Mouse (Mus musculus): Measurements from ENCODE around the gene Shc2. TPM values are rescaled to one million over a fixed set of nuclear protein-coding genes. Genes with fewer than 3 reads are reported as not detected.
A peak's percentile ranks its signal among the peaks of the same experiment; 100 is the strongest.

Shc2 gene
- polyA plus RNA-seq, 1 experiment from 2014 or later: 28.9 TPM

DNA sequence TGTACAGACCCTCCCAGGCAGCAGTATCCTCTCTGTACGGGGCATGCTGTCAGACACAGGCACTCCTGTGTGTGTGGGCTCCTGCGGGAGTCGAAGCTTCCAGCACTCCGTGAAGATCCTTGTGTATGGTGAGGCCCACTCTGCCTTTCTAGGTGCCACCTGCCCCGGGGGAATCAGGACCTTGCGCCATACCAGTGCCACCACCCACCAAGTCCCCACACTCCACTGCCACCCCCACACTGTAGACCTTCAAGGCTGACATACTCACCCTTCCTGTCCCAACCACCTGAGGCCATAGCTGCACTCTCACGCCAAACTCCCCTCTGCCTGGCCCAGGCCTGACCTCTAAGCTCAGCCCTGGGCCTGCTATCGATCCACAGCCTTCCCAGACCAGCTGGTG, 27.3 kb upstream of the Shc2 start:
- H3K4me2 ChIP-seq: no peak overlapping the region
- no peak overlapping the region for H3K4me3 ChIP-seq (replicated peaks)
- no peaks in the 10 kb centered on the region for H3K27me3 ChIP-seq (replicated peaks)
- H3K27ac ChIP-seq (replicated peaks): no peak overlapping the region
- 83% methylated on average over 8 of the region's 8 CpGs for WGBS
- H3K9me3 ChIP-seq (replicated peaks): no peaks in the 10 kb centered on the region
- H3K4me1 ChIP-seq: peaks cover 18% of the 10 kb centered on the region
- no peak overlapping the region for H3K9ac ChIP-seq (replicated peaks)
- no peaks in the 10 kb centered on the region for H3K36me3 ChIP-seq
- ATAC-seq (ENCODE audit: low FRiP score): no peak

- no peak within 1 kb of the TSS for H3K27ac ChIP-seq (replicated peaks)
- peaks cover 17% of the 10 kb centered on the region for H3K4me1 ChIP-seq
- no peaks in the 10 kb centered on the region for H3K36me3 ChIP-seq
- ATAC-seq (ENCODE audit: low FRiP score): peak; percentile 8; the same call in 1 of the 2 replicates
- 13% methylated on average over 13 of the region's 13 CpGs for WGBS
- H3K4me3 ChIP-seq (replicated peaks): no peak within 1 kb of the TSS
- H3K9ac ChIP-seq (replicated peaks): no peak within 1 kb of the TSS
- H3K27me3 ChIP-seq (replicated peaks): no peaks in the 10 kb centered on the region
- H3K9me3 ChIP-seq (replicated peaks): no peaks in the 10 kb centered on the region
- H3K4me2 ChIP-seq: no peak within 1 kb of the TSS
Observed at GRCm38 (mm10) chr10:79664131-79664665, 26.5 kb upstream of the Shc2 start, which contains the start of gene Madcam1. Madcam1 (plus strand) TSS chr10:79664559.

DNA sequence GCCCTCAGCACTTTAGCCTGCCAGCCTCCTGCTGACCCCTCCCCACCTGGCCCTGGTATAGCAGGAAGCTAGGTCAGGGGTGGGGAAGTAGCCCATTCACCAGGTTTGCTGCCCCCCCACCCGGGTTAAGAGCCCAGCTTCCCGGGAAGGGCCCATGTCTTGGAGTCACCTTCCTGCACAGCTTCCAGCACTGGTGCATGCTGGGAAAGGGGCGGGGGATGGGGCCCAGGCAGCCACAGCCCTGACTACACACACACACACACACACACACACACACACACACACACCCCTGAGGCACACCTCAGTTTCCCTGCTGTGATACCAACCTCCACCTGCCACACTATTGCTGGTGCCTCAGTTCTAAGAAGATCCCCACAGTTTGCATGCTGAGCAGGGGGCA, 24.1 kb upstream of the Shc2 start:
- no peaks in the 10 kb centered on the region for H3K36me3 ChIP-seq
- peaks cover 7% of the 10 kb centered on the region for H3K4me1 ChIP-seq
- H3K4me2 ChIP-seq: no peak overlapping the region
- 50% methylated on average over 3 of the region's 3 CpGs for WGBS
- H3K27ac ChIP-seq (replicated peaks): no peak overlapping the region
- H3K9ac ChIP-seq (replicated peaks): no peak overlapping the region
- H3K9me3 ChIP-seq (replicated peaks): no peaks in the 10 kb centered on the region
- ATAC-seq (ENCODE audit: low FRiP score): no peak
- H3K4me3 ChIP-seq (replicated peaks): no peak overlapping the region
- H3K27me3 ChIP-seq (replicated peaks): no peaks in the 10 kb centered on the region

GRCm38 (mm10) chr10:79660298-79660697, 22.6 kb upstream of the Shc2 start:
- ATAC-seq (ENCODE audit: low FRiP score): no peak
- no peaks in the 10 kb centered on the region for H3K36me3 ChIP-seq
- H3K4me3 ChIP-seq (replicated peaks): no peak overlapping the region
- H3K27ac ChIP-seq (replicated peaks): no peak overlapping the region
- no peak overlapping the region for H3K4me2 ChIP-seq
- peaks cover 12% of the 10 kb centered on the region for H3K4me1 ChIP-seq
- WGBS: 76% methylated on average over 2 of the region's 2 CpGs
- H3K27me3 ChIP-seq (replicated peaks): no peaks in the 10 kb centered on the region
- no peaks in the 10 kb centered on the region for H3K9me3 ChIP-seq (replicated peaks)
- no peak overlapping the region for H3K9ac ChIP-seq (replicated peaks)

DNA sequence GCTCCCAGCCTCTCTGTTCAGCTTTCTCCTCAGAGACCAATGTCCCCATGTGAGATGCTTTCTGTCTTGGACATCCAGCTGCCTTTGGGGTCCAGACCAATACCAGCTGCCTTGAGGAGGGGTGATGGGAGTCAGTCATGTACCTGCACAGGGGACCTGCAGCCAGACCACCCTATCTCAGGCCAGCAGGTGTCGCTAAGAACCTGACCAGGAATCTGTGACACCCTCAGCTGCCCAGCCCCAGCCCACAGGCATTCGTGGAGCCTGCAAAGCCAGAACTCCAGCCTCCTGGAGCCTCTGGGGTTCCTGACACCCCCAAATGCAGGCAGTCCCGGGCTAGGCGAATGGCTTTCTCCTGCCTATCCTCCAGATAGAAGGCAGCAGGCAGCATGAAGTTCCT, 21.1 kb upstream of the Shc2 start:
- Histone ChIP-seq H3K36me3 (no peaks in the 10 kb centered on the region), H3K4me1 (peaks cover 19% of the 10 kb centered on the region), H3K27me3 (replicated peaks) (no peaks in the 10 kb centered on the region), H3K4me2 (no peak overlapping the region), H3K9me3 (replicated peaks) (no peaks in the 10 kb centered on the region), H3K9ac (replicated peaks) (no peak overlapping the region), H3K27ac (replicated peaks) (no peak overlapping the region), H3K4me3 (replicated peaks) (no peak overlapping the region)
- 22% methylated on average over 4 of the region's 4 CpGs for WGBS
- ATAC-seq (ENCODE audit: low FRiP score): no peak

- 3% methylated on average over 1 of the region's 1 CpGs for WGBS
- peak overlapping the region; percentile 64 for H3K27ac ChIP-seq (replicated peaks)
Observed at GRCm38 (mm10) chr10:79654946-79655395, 17.3 kb upstream of the Shc2 start.

DNA sequence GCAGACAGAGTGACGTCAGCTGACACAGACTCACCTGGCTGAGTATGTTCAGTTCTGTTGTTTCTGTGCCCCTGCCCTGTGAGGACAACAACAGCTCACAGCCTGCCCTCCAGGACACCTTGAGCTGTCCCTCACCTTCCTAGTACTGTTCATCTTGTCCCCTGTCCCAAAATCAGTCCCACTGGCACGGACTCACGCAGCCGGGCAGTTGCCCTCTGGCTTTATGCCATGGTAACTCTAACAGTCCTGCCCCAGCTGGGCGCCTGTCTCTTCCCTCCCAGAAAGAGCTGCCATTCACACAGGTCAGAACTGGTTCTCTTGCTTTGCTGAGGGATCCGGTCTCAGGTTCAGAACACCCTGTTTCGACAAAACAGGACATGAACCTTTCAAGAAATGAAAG, 15.1 kb upstream of the Shc2 start:
- Histone ChIP-seq H3K27ac (replicated peaks) (no peak overlapping the region), H3K4me2 (no peak overlapping the region), H3K4me3 (replicated peaks) (no peak overlapping the region), H3K4me1 (peaks cover 18% of the 10 kb centered on the region), H3K9me3 (replicated peaks) (no peaks in the 10 kb centered on the region), H3K9ac (replicated peaks) (no peak overlapping the region), H3K27me3 (replicated peaks) (peaks cover 9% of the 10 kb centered on the region), H3K36me3 (no peaks in the 10 kb centered on the region)
- 89% methylated on average over 7 of the region's 7 CpGs for WGBS
- ATAC-seq (ENCODE audit: low FRiP score): no peak

More at GRCm38 (mm10) chr10:79654946-79655395, 17.3 kb upstream of the Shc2 start:
- peaks cover 9% of the 10 kb centered on the region for H3K27me3 ChIP-seq (replicated peaks)
- no peaks in the 10 kb centered on the region for H3K9me3 ChIP-seq (replicated peaks)
- peaks cover 18% of the 10 kb centered on the region for H3K4me1 ChIP-seq
- H3K4me2 ChIP-seq: no peak overlapping the region
- peak; percentile 86 for ATAC-seq (ENCODE audit: low FRiP score)
- H3K9ac ChIP-seq (replicated peaks): no peak overlapping the region
- no peaks in the 10 kb centered on the region for H3K36me3 ChIP-seq
- no peak overlapping the region for H3K4me3 ChIP-seq (replicated peaks)

DNA sequence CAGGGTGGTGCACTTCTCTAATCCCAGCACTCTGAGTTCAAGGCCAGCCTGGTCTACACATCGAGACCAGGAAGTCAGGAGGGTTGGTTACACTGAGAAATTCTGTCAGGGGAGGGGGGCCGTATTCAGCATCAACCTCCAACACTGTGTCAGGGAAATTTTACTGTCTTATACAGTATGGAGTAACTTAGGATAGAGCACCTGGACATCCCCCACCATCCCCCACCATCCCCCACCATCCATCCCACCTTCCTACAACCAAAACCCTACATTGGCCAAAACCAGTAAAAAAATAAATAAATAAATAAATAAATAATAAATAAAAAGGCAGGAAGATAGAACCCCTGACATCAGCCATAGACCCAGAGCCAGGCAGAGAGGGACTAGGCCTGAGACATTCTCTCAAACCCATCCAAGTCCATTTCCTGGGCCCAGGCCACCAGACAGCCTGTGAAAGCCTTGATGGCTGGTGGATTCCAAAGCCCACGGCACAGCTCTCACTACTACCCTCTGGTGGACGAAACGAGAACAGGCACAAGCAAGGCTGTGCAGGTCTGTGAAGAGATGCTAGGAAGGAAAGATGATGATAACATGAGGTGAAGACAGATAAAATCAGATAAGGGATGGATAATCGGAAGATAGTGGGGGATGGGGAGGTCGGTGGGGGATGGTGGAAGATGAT, 11.5 kb upstream of the Shc2 start:
- no peak overlapping the region for H3K4me2 ChIP-seq
- H3K27ac ChIP-seq (replicated peaks): no peak overlapping the region
- 32% methylated on average over 7 of the region's 7 CpGs for WGBS
- H3K36me3 ChIP-seq: no peaks in the 10 kb centered on the region
- H3K4me1 ChIP-seq: peaks cover 3% of the 10 kb centered on the region; the same call in 1 of the 2 replicates
- no peak overlapping the region for H3K4me3 ChIP-seq (replicated peaks)
- peak; percentile 67; the same call in 1 of the 2 replicates for ATAC-seq (ENCODE audit: low FRiP score)
- H3K9ac ChIP-seq (replicated peaks): no peak overlapping the region
- no peaks in the 10 kb centered on the region for H3K9me3 ChIP-seq (replicated peaks)
- H3K27me3 ChIP-seq (replicated peaks): peaks cover 9% of the 10 kb centered on the region

DNA sequence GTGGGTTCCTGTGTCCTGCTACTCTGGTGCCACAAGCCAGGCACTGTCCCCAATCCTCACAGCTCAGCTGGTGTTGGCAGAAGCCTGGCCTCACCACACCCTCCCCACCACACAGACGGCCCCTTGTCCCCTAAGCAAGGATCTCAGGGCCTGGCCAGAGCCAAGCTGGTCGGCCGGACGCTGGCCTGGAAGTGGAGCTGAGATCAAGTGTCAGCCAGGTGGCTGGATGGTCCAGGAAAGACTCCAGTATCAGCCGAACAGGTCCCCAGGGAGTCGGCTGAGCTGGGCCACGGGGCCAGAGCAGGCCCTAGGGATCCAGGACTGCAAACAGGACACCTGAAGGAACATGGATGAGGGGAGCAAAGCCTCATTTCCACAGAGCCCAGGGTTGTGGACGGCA, 8.0 kb upstream of the Shc2 start, which contains the start of gene Odf3l2:
TSS of gene Odf3l2 (minus strand) at position 28 of the 400 bp plus-strand sequence.
- no peaks in the 10 kb centered on the region for H3K9me3 ChIP-seq (replicated peaks)
- no peak within 1 kb of the TSS for H3K4me3 ChIP-seq (replicated peaks)
- ATAC-seq (ENCODE audit: low FRiP score): no peak
- H3K27me3 ChIP-seq (replicated peaks): no peaks in the 10 kb centered on the region; the same call in 1 of the 2 replicates
- no peak within 1 kb of the TSS for H3K9ac ChIP-seq (replicated peaks)
- no peak within 1 kb of the TSS for H3K4me2 ChIP-seq
- no peaks in the 10 kb centered on the region for H3K36me3 ChIP-seq
- 85% methylated on average over 8 of the region's 8 CpGs for WGBS
- no peaks in the 10 kb centered on the region for H3K4me1 ChIP-seq
- no peak within 1 kb of the TSS for H3K27ac ChIP-seq (replicated peaks)

DNA sequence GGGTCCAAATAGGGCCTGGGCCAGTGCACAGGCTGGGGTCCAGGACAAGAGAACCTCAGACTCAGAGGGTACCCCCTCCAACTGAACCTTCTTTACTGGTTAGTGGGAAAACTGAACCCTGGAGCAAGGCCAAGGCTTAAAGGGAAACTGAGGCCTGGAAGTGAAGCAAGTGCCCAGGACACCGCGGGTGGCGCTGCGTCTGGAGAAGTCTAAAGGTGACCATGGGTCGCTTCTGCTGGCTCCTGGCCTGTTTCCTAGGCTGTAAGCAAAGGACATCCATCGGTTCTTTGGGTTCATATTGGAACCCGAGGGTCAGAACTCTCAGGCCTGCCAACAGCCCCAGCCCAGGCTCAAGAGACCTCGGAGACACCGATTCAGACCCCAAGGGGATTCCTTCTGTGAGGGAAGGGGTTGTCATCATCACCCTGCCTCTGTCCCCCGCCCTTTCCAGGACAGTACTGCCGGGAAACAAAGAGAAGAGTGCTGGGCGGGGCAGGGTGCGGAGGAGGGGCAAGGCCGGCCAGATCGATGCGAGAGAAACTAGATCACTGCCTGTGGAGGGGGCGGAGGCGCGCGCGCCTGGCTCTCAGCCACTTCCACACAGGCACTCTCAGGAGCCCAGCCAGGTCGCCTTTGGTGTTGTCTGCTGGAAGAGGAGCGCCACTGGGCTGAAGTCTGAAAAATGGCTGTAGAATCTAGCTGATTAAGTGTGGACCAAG, 927 bp upstream of the Shc2 start:
- 4% methylated on average over 23 of the region's 23 CpGs for WGBS

GRCm38 (mm10) chr10:79636287-79636686, 1.4 kb downstream of the Shc2 start:
- 74% methylated on average over 8 of the region's 8 CpGs for WGBS
- peak; percentile 16; the same call in 1 of the 2 replicates for ATAC-seq (ENCODE audit: low FRiP score)
- Histone ChIP-seq H3K4me3 (replicated peaks) (peak overlapping the region; percentile 80), H3K9ac (replicated peaks) (peak overlapping the region; percentile 95), H3K36me3 (no peaks in the 10 kb centered on the region), H3K27ac (replicated peaks) (peak overlapping the region; percentile 95), H3K4me2 (peak overlapping the region; percentile 79), H3K4me1 (peaks cover 35% of the 10 kb centered on the region), H3K27me3 (replicated peaks) (peaks cover 7% of the 10 kb centered on the region; the same call in 1 of the 2 replicates), H3K9me3 (replicated peaks) (no peaks in the 10 kb centered on the region)

More for the DNA sequence above, 927 bp upstream of the Shc2 start:
- H3K9me3 ChIP-seq (replicated peaks): no peaks in the 10 kb centered on the region
- peak overlapping the region; percentile 95 for H3K9ac ChIP-seq (replicated peaks)
- no peak for ATAC-seq (ENCODE audit: low FRiP score)
- H3K36me3 ChIP-seq: no peaks in the 10 kb centered on the region
- peak overlapping the region; percentile 79 for H3K4me2 ChIP-seq
- H3K27me3 ChIP-seq (replicated peaks): peaks cover 7% of the 10 kb centered on the region; the same call in 1 of the 2 replicates
- H3K4me1 ChIP-seq: peaks cover 35% of the 10 kb centered on the region
- H3K27ac ChIP-seq (replicated peaks): peak overlapping the region; percentile 95; the same call in 1 of the 2 replicates
- peak overlapping the region; percentile 80 for H3K4me3 ChIP-seq (replicated peaks)
